Mouse (Mus musculus) embryo, embryonic 10.5 days (tissue): ENCODE measurements at regions not wholly inside any gene's neighbourhood (a gene's known extent, or its start where the extent isn't known, plus 50 kb on each side); places are given as distances from the start of the nearest gene placed in this dataset.

Source experiments
- DNase-seq: peaks from one replicate; pipeline ENCODE4 v3.0.0-alpha.2; 2015; ENCODE audit warnings: low spot score

DNA sequence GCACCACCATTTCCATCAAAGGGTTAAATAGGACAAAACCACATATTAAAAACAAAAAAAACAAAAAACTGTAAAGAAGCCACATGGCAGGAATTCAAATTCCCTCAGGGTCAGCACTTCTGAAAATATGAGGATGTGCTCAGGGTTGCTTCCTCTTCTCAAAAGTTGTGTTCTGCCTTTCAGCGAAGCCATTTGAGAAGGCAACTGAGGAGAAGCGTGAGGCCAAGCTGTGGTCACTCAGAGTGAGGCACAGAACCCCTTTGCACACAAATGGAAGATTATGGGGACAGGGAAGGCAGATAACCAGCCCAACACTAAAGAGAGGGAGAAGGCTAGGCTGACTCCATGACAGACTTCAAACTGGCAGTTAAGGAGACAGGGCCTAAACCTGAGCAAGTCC, 142.8 kb upstream of the Jade1 start:
- DNase-seq, result no peak

GRCm38 (mm10) chr3:41408821-41409737, 146.5 kb upstream of the Jade1 start:
- peak; percentile 34 for DNase-seq

GRCm38 (mm10) chr3:41408423-41408820, 147.1 kb upstream of the Jade1 start:
- DNase-seq, result peak; percentile 68

DNA sequence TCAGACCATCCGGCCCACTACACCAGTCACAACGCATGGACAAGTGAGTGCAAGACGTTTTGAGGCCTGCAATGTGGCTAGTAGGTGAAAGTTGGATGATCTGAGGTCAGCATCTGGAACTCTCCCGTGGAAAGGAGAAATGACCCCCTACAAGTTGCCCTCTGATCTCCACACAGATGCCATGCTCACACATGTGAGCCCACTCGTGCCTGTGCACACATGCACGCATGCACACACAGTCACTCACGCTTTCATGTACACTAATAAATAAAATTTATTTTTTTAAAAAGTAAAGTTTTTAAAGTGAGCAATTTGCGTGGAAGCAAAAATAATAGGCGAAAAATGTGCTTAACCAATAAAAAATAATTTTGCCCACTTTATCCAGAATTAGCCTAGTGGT, 147.5 kb upstream of the Jade1 start:
- DNase-seq, result no peak

- DNase-seq, result no peak
These were observed 148.0 kb upstream of the Jade1 start for GRCm38 (mm10) chr3:41407520-41407919.

- DNase-seq, result no peak
These were observed 153.7 kb upstream of the Jade1 start for GRCm38 (mm10) chr3:41401881-41402280.

- no peak for DNase-seq
These were observed 165.7 kb upstream of the Jade1 start for GRCm38 (mm10) chr3:41389868-41390267.

DNA sequence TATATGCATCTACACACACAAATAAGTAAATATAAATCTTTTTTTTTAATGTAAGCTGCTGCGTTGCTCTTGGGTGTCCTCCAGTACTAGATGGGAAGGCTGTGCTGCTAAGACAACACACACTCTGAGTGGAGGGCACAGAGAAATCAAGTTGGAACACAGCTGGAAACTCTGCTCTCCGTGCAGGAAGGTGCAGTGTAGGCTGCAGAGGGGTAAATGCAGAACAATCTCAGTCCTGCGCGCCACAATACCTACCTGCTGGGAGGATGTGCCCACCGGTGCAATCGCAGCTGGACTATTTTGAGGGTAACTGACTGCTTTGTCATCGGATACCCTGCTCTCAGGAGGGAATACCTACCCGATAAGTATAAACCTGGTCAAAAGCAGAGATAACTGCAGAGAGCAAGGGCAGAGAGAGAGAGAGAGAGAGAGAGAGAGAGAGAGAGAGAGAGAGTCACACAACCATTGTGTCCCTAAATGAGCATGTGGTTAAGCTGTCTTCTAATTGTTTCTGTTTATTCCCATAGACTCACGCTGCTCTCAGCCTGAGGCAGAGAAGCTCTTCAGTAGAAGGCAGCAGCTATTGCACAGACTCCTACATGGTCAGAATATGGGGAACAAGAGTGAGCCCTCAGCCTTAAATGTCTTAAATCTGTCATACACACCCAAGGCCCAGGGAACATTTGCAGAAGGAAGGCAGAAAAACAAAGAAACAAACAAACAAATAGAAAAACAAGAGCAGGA, 167.9 kb upstream of the Jade1 start:
- no peak for DNase-seq

GRCm38 (mm10) chr3:41386299-41386698, 169.2 kb upstream of the Jade1 start:
- no peak for DNase-seq

GRCm38 (mm10) chr3:41384410-41384809, 171.1 kb upstream of the Jade1 start:
- no peak for DNase-seq

GRCm38 (mm10) chr3:41378576-41378975, 177.0 kb upstream of the Jade1 start:
- no peak for DNase-seq

GRCm38 (mm10) chr3:41377826-41378406, 177.6 kb upstream of the Jade1 start:
- no peak for DNase-seq

DNA sequence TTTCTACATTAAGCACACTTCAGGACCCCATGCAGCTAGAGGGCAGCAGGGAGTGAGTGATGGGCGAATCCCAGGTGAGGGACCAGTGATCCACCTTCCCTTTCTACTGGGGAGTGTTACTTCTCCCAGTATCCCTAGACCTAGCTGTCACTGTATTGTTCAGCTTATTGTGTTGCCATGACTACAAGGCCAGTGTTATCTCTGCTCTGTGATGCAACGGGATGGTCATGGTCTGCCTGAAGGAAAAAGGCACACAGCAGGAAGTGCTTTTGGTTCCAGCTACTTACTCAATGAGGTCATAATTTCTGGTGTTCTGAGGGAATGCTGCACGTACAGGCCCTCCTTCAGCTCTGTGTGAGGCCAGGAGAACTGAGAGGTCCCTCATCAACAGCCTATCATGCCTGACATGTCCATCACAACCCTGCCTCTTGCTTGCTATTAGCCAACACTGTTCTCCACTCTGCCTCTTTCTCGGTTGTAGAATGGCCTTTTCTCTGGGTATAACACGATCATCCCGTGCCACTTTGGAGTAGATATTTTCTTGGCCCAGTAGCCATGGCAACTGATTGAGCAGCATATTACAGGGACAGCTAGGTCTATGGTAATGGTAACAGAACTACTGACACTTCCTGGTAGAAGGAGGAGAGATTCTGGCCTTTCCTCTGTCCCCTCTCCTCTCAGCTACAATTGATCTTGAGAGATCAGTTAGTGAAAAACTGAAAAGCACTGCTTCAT, 178.5 kb upstream of the Jade1 start:
- peak; percentile 31 for DNase-seq

GRCm38 (mm10) chr3:41375230-41375930, 180.2 kb upstream of the Jade1 start:
- no peak for DNase-seq

DNA sequence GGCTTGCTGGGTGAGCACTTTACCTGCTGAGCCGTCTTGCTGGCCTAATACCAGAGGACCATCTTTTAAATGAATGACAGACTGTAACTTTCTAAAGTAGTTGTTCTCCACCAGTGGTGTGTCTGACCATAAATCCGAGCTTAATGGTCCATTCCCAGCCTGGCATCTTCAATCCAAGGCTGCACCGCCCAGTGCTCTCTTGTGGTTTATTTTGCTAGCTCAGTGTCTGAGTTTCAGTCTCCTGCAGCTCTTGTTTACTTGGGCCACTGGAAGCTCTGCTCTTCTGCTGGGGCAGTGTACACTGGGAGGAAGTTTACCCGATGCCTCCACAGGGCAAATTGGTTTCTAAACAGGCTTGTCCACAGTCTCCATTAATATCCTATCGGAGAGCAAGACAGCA, 182.3 kb upstream of the Jade1 start:
- DNase-seq, result no peak

- no peak for DNase-seq
These were observed 187.0 kb upstream of the Jade1 start for GRCm38 (mm10) chr3:41368351-41369101.

DNA sequence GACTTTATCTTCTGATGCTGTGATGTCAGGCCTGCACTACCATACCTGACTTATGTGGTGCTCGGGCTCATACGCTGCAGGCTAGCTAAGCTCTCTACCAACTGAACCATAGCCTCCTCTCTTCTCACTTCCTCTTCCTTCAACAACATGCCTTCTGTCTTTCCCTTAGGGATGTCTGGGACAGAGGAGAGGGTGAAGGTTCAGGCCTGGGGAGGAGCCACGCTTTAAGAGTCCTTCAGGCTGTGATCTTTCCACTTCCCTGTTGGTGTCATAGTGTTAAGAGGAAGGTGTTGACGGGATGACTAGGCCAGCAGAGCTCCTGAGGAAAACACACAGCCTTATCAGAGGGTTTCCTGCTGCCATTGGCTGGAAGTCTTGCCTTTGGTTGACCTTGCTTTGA, 188.8 kb upstream of the Jade1 start:
- DNase-seq, result no peak

- no peak for DNase-seq
These were observed 189.3 kb upstream of the Jade1 start for GRCm38 (mm10) chr3:41366264-41366663.

GRCm38 (mm10) chr3:41365145-41365830, 190.2 kb upstream of the Jade1 start:
- no peak for DNase-seq

- DNase-seq, result no peak
These were observed 191.6 kb upstream of the Jade1 start for GRCm38 (mm10) chr3:41363947-41364346.
